Mouse (Mus musculus) heart, adult 2 months (tissue): Measurements from ENCODE around the gene Cep295nl.

ENCODE experiments used
- CTCF ChIP-seq: fragments of 200-600 bp; IDR thresholded peaks from 2 replicates; pipeline ENCODE4 v1.8.1; 2022; ENCODE audit warnings: antibody characterized with exemption, mild to moderate bottlenecking, moderate library complexity
- EP300 ChIP-seq: fragments of 200-500 bp; IDR thresholded peaks from 2 replicates; pipeline ENCODE4 v1.6.1; 2011; ENCODE audit warnings: low read depth, low read length, control low read depth; ENCODE audit not compliant: insufficient read depth
- POLR2A ChIP-seq: fragments of 200-500 bp; IDR thresholded peaks from 2 replicates; pipeline ENCODE4 v1.6.1; 2011; ENCODE audit warnings: mild to moderate bottlenecking, low read depth, low read length, control low read depth; ENCODE audit not compliant: insufficient read depth

DNA sequence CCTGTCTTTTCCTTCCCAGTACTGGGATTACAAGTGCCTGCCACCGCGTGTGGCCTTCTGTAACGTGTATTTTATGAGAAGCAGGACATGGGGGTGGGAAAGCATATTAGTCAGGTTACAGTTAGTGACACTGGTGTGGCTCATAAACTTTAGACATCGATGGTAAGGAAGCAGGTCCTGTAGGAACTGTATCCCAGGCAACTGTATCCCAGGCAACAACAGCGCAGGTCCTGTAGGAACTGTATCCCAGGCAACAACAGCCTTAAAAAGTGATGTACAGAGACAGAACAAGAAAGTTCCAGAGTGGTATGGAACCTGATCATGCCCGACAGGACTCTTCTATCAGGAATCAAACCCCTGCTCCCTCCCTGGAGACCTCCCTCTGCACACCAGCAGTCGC lies 20.8 kb downstream of the Cep295nl start:
- no peak for TF ChIP-seq EP300
- TF ChIP-seq CTCF: no peak
- TF ChIP-seq POLR2A: no peak
